Mouse (Mus musculus) kidney, postnatal 25 days (tissue): ENCODE measurements around the gene Mamdc2.

ENCODE experiments used
- DNase-seq, 2 experiments: peaks; one replicate each; pipeline ENCODE4 v3.0.0; 2021; ENCODE audit warnings: mixed read lengths in 2 of 2

Gene Mamdc2

DNA sequence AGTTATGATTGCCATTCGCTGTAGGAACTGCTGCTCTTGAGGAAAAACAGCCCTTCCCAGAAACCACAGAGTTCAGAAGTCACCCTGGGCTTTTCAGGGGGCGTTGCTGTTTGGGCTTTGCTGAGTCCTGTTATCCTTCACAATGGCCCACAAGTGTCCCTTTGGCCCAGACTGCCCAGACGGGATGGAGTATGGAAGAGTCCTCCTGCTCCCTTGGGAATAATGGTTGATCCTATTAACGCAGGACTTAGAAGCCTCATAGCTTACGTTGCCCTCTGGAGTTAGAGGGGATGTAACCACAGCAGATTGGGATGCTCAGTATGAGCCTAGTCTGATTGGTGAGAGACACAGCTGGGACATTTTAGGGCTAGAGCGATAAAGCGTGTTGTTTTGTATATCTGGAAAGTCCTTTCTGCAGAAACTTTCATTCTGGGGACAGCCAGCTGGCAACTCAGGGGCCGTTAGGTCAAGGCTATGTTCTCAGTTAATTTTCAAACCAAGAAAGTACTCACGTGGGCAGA, 94.3 kb downstream of the Mamdc2 start:
- DNase-seq, result peak; percentile 37 to 70

DNA sequence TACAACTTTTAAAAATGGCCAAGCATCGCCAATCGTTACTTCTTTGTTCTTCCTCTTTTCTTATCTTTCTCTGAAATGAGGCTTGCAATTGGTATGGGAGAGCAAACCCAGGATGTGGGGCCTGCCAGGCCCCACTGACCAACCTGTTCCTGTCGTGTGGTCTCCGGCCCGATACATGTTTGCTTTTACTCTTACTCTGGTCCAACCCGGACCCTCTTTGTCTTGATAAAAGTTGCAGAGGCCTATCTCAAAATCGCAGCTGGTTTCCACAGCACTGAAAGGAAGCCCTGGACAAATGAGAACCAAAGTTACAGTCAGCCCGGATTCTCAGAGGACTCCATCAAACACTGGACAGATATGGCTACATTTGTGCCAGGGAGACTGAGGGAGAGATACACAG, 95.1 kb downstream of the Mamdc2 start:
- DNase-seq, result no peak

DNA sequence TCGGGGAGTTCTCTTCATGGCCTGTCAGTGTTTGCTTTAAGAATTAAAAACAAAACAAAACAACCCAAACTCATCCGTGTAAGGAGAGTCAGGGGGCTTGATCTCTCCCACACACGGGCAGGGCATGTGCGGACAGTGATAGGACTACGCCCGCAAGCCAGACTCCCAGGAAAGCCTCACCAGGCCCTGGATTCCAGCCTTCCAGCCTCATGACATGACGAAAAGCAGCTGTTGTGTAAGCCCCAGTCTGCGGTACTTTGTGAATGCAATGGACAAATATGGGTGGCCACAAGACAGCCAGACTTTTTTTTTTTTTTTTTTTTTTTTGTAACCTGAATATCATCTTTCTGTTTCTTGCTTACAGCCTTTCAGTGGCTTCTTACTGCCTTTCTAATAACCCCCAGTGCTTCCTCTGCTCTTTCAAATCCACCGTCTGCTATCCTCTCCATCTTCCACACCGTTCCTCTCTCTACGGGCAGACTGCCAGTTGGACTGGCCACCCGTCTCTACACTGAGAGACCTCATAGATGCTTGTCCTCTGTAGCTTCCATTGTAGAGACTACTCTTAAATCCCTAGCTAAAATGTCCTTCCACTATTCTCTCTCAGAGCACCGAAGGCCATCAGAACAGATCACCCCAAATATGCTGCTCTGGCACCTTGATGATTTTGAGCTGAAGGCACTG, 96.3 kb downstream of the Mamdc2 start:
- peak; percentile 26 to 50 for DNase-seq

DNA sequence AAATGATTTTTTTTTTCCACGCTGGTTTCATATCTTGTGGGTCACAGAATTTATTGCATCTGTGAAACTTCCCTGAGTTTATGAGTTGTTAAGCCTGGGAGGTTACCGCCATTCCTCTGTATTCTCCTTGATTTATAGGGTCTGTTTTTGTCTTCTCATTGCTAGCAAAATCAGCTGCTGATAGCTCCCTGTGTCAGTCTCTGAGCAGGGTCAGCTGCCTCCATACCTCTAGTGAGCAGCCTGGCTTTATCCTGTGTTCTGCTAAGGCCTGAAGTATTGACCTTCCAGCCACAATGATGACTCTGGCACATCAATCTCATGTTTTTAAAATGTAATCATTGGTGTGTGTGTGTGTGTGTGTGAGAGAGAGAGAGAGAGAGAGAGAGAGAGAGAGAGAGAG, 98.3 kb downstream of the Mamdc2 start:
- DNase-seq, result no peak

DNA sequence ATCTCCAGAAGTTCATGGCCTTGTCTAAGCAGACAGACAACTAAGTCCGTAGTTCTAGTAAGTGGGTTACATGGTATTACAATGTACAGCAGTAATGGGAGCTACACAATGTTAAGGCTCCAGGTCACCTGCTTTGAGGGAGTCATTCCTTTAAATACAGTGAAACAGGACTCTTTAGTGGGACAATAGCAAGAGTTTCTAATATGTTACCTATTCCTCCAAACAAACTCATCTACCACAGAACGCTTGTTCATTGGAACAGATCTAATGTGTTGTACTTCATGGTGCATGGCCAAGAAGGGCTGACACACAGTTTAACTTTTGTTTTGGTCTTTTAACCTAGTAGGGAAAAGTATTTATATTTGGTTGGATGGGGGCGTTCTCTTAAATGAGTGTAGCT, 105.5 kb downstream of the Mamdc2 start:
- DNase-seq, result no peak

DNA sequence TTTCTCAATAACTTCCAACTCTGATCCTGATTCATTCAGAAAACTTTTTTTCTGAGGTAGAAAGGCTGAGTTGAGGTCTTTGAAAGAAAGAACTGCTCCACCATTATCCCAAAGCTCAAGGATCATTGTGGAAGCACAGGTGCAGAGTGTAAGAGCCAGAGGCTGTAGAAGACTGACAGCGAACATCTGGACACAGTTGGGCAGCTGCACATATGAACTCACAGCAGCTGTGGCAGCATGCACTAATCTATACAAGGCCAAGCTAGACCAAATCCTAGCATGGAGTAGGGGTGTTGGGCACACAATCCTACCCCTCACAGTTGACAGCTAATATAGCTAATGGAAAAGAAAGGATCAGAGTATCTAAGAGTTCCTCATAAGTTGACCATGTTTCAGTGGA, 115.4 kb downstream of the Mamdc2 start:
- DNase-seq, result no peak

DNA sequence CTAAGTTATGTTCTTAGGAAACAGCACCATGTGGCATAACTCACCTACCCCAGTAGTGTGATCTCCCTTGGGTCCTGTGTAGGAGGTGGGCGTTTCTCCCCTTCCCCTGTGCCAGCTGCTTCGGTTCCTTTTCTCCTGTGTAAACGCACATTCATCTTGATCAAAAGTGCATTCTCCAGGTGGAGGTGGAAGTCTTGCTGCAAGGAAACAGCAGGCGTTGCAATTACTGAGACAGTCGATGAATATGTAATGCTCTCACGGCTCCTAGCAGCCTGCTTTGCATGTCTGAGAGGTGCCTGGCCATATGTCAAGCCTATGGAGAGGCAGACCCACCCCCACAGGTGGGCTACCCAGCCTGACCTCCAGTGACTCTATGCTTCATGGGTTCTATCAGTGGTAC, 117.4 kb downstream of the Mamdc2 start:
- DNase-seq, result no peak

DNA sequence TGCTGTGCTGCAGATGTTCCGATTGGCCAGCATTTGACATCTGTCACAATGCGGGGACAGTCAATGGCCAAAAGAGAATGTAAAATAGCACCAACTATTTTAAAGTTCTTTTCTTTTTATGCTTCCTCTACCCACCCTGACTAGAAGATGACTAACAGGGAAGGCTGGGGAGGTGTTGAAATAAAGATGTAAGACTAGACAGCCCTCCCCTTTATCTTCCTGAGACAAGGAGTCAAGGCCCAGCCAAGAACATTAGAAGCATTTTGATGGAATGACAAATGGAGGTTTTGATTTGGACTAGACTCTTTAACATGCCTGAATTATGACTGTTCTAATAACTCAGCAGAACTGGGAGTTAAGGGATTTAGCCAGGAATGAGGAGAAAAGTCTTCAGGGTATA, 118.9 kb downstream of the Mamdc2 start:
- DNase-seq, result no peak

DNA sequence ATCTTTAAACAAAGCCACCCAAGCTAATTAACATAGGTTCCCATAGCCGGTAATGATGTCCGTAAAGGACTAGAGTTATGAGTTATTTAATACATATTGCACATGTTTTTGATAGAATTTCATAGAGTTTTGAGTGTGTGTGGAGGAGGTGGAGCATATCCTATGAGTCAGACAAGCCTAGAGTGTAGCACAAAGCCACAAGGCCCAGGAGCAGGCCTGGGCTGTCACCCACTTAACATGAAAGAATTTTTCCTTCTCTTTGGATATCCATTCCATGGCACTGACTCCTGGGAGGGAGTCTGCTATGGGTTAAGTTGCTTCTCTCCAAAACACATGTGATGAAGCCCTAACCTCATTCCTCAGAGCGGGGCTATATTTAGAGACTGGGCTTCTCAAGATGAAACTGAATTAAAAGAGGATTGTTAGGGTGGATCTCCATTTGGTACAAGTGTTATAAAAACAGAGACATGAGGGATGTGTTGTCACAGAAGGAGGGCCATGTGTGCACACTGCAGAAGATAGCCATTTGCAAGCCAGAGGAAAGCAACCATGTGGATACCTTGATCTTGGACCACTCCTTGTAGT, 121.1 kb downstream of the Mamdc2 start:
- DNase-seq, result no peak

DNA sequence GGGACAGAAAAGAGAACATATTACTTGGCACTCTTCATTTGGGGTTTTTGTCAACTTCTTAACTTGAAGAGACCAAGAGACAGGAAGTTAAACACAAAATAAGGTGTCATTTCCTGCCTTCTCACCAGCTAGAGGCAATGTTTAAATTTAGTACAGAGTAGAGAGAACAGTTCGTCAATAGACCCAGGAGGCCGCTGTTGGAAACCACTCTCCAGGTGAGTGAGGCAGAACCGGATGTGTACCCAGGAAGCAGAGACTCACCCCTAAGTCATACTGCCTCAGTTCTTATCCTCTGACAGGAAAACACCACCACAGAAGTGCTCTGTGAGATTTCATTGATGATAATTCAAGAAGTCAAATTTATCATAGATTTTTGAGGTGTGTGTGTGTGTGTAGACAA, 125.1 kb downstream of the Mamdc2 start:
- no peak for DNase-seq

DNA sequence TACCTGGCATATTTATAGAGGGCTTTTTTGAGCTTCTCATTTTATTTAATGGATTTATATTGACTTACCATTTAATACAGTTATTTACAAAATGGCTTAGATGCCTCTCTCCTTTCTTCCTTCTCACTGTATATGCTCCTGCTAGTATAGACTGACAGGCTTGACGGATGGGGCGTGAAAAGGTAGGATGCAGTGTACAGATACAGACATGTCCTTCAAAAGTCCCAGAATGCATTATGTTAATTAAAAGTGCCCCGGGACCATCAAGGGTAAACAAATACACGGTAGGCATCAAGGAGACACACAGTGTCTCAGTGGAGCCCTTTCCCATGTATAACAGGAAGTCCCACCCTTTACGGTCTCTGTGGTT, 130.3 kb downstream of the Mamdc2 start:
- DNase-seq, result no peak

DNA sequence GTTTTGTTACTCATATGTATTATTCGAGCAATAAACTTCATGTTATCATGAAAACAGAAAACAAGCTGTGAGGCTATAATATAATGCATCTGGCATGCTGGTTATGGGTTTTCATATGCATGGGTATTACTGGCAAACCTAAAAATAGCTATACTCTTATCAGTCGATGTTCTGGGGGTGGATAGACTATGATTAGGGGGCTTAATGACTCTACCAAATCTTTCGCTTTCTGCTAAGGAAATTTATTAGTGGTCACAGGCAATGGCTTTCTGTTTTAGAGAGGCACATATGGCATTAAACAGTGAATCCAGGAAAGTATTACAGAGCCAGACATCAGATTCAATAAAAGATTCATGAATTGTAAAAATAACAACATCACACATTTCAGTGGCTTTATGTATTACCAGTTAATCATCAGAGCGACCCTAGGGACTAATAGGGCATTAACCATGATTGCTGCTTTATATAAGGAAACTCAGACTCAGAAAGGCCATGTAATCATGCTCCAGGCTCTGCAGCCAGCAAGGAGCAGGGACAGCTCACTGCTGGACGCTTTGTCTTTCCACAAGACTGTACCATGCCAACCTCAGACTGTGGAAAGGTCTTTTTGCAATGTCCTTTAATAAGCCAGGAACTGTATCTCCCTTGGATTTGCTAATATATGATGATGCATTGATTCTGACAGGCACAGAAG, 130.8 kb downstream of the Mamdc2 start:
- DNase-seq, result no peak

DNA sequence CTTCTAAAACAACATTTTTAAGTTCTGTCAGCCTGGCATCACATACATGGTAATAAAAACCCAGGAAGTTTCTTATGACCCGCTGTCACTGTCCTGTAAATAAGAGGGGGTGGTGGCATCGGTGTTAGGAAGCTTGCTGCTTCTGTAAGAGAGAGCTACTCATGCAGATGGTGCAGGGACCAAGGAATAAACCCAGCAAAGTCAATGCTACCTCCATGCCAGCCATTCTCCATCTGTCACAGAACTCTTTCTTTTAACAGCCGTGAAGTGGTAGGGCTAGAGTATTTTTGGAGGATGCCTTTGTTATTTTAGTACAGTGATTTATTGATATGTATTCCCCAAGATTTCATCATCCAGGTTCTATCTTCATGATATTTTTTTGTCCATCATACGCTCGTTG, 131.4 kb downstream of the Mamdc2 start:
- DNase-seq, result no peak

DNA sequence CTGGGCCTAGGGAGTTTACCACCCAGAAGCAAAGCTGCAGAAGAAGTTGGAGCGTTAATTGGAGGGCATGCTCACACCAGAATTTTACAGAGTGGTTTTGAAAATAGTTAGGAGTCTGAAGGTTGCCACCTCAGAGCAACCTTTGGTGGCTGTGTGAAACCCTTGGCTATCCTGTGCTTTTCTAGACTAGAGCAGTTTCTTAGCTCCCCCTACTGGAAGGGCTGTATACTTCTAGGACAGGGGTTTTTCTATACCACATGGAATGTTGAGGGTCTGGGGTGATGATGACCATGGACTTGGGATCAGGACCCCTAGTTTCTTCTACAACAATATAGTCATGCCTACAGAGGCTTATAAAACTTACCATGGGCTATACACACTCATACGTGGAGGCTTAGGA, 138.3 kb downstream of the Mamdc2 start:
- no peak for DNase-seq

DNA sequence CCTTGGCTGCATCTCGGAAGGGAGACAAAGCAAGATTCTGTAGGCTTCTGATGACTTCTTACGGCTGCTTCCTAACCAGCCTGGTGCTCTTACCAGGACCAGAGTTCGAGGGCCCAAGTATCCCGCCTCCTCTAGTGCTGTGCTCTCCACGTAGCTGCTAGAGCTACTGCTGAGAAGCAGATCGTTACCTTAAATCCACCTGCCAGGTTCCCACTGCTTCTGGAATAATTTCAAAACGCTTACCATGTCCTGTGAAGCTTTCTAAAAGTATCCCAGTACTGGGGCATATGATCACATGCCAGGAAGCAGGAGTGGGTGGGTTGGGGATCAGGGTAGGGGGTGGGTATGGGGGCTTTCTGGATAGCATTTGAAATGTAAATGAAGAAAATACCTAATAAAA, 141.6 kb downstream of the Mamdc2 start:
- DNase-seq, result no peak

DNA sequence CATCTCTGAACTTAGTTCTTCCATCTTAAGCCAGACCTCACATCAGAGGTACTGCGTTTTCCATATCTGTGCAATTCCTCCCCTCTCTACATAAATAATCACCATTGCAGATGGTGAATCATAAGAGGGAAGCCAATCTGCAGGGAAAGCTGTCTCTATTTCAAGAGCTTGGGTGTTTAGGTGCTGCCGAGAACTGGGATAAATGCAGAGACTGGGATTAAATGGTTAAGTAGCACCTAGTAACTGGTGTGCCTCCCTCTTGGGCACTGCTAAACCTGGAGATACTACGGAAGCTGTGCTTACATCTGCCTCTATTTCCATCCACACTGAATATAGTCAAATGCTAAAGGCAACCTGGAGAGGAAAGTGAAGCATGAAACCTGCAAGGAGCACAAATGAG, 148.3 kb downstream of the Mamdc2 start:
- no peak for DNase-seq

DNA sequence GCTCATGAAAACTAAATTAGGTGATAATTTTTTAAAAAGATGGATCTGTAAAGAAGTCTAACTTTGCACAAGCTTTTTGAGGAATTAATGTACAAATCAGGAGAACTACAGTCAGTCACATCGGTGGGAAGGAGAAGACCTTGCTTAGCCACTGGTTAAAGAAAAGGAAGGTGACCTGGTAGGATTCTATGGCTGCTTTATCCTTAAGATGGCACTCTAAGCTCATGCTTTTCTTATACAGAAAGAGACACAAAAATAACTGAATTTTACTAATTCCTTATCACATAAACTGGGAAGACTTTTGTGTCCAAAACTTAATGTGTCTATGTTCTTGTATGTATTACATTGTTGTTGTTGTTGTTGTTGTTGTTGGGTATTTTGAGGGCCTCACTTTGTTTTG, 149.3 kb downstream of the Mamdc2 start:
- no peak for DNase-seq

DNA sequence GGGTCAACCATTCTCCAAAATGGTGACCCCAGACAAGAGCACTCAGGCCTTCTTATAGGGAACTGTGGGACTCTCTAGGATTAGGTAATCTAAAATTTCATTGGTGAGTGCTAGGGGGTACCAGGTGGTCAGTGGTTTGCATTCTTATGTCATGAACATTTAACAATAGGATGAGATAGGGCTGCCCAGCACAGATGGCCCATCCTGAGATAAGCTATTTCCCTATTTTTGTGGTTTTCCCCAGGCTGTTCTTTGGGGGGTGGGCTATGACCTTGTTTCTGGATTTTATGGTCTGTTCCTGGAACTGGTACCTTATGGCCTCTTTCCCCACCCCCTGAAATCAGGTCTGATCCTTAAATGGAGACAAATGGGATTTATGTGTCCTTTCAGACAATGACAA, 151.1 kb downstream of the Mamdc2 start:
- DNase-seq, result no peak

DNA sequence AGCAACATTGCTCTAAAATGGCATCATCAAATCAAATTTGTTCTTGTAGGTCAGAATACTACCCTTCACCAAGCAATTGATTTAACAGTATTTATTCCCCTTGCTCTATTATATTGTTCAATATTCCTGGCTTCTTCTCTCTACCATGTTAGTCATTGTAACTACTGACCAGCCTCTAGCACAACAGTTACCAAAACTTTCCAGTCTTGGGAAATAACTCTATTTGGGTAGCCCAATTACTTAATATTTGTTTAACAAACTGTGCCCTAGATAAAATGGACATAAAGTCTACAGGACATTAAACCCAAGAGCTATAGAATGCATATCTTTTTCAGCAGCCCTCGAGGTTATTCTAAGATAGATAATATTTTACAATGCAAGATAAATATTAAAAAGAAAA, 159.0 kb downstream of the Mamdc2 start:
- DNase-seq, result no peak

DNA sequence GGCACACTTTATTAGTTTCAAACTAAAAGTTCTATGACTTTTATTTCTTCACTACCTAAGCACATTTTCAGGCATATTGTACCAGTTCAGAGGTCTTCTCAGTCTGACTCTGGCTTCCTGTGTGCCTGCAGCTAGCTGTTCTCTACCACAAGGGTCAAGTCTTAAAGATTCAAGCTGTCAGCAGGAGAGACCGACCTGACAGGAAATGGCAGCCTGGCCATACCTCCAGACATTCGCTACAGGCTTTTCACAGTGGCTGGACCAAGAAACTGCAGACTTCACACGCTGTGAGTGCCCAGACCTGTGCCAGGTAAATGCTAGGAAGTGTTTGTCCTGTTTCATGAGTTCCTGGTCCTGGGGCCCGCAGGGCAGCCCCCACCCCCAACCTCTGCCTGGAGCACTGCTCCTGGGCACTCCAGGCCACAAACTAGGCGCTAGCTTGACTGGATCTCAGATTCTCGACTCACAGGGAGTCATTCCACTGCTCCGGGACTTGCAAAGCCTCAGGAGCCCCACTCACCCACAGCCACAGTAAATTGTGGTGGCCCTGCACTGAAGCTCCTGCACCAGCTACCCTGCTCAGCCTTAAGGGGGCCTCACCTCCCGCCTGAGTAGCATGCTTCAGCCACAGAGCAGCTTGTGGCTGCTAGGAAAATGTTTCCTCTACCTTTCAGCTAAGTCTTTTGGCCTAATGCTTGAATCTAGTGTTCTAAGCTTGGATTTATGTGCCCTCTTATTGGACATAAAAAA, 166.2 kb downstream of the Mamdc2 start:
- DNase-seq, result no peak

DNA sequence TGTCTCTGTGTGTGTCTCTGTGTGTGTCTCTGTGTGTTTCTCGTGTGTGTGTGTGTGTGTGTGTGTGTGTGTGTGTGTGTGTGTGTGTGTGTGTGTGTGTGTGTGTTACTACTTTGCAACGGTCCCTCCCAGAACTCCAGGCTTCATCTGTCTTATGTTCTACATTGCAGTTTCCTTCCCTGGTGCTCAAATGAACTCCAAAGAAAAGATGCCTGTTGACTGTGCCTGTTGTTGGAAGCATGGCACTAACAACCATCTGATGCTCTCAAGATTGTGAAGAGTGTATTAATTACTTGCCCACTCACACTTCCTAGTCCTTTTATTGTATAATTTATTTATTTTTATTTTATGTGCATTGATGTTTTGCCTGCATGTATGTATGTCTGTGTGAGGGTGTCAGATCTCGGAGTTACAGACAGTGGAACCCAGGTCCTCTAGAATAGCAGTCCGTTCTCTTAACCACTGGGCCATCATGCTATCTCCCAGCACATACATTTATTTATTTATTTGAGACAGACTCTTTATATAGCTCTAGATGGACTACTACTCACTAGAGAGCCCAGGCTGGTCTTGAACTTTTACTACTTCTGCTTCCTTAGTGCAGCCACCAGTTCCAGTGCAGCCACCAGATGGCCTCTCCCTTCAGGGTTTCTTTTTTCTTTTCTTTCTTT, 174.1 kb downstream of the Mamdc2 start:
- no peak for DNase-seq

DNA sequence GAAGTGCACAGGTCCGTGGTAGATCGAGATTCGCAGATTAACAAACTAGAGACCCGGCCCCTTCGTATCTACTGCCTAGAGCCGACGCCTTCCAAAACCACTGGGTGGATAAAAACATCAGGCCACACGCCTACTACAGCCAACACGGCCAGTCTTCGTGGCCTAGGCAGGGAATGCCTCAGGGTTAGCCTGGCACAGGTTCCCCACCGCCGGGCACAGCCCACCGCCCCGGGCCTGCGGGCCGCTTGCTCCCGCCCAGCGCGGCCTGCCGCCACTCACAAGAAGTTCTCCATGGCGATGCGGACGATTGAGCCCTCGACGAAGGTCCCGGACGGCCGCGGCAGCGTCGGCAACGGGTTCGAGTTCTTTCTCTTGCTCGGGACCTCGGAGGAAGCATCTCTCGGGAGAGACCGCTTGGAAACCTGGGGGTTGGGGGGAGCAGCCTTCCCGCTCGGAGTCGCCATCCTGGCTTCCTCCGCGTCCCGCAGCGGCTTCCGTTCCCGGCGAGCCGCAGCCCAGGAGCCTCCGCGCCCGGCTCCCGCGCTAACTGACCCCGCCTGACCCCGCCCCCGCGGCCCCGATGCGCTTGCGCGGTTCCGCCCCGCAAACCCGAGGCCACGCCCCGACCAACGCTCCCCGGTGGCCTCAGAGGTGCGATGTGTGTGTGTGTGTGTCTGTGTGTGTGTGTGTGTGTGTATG, 174.7 kb downstream of the Mamdc2 start, which contains the start of gene Smc5:
Smc5 (minus strand) TSS at position 543 of the 699 bp plus-strand sequence.
- DNase-seq, result peak; percentile 91 to 94
